Comparison of ENCODE assay signal across 11 mouse cellular contexts in the genomic region with DNA sequence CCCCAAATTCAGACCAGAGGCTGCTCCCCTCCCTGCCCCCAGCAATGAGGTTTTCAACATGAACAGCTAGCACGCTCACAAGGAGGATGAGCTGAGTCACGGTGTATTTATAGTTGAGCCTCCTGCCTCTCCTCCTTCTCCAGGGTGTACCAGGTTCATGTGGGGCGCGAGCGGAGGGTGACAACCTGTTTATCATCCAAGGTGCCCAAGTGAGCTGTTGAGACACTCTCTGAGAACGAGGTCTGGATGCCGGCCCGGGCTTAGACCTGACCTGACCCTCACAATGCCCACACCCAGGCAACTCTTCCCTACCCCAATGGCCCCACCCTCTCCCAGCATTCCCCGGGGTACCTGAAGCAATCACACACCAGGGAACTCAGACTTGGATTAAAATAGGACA. TPM values are rescaled to one million over a fixed set of nuclear protein-coding genes. Genes with fewer than 3 reads are reported as not detected.
DNase-seq lines count a peak whose midpoint lies in the region; ATAC-seq and TF ChIP-seq lines count a peak whose summit lies in the region.
"Had no signal": no experiment of that assay in that cellular context is flagged by ENCODE, and none has a peak within 500 bp of the region (broad histone marks: within the 10 kb centered on the region; RNA-seq: fewer than 3 reads in every experiment).

No protein-coding gene starts in this region.

- peak overlapping the region; percentile 48 for H3K4me2 ChIP-seq in heart, embryonic 13.5 days
- H3K4me2 ChIP-seq in hindbrain, embryonic 11.5 days (replicated peaks; ENCODE audit: low read depth, low read length), result no peak overlapping the region
- H3K4me2 ChIP-seq in midbrain, embryonic 11.5 days, result no peak overlapping the region
- H3K4me2 ChIP-seq: lung, embryonic 15.5 days had no signal

- 0 out of 2 replicates have a peak overlapping the region, but pooled peaks have one; percentile 26 for H3K27ac ChIP-seq in cortical plate, adult 2 months (ENCODE audit: insufficient read depth, low read length)
- peak overlapping the region; percentile 91 for H3K27ac ChIP-seq in heart, embryonic 13.5 days (replicated peaks)
- H3K27ac ChIP-seq in macrophage, result peak overlapping the region; percentile 51
- no peak overlapping the region for H3K27ac ChIP-seq in hindbrain, embryonic 11.5 days (ENCODE audit: low read depth, low read length)
- no peak overlapping the region for H3K27ac ChIP-seq in midbrain, embryonic 11.5 days (ENCODE audit: low read depth, low read length)
- H3K27ac ChIP-seq: lung, embryonic 15.5 days had no signal

- 0 out of 2 replicates have a peak, but pooled peaks have one; percentile 27 for ATAC-seq in heart, embryonic 13.5 days (ENCODE audit: extremely low read depth, insufficient number of reproducible peaks, low FRiP score, low TSS enrichment)
- ATAC-seq in hindbrain, embryonic 11.5 days (ENCODE audit: low FRiP score), result no peak
- ATAC-seq in midbrain, embryonic 11.5 days (ENCODE audit: low FRiP score), result no peak

- H3K4me1 ChIP-seq in cortical plate, adult 2 months (ENCODE audit: control insufficient read depth, insufficient read depth, low read length), result no peaks in the 10 kb centered on the region
- H3K4me1 ChIP-seq in heart, embryonic 13.5 days, result peaks cover 53% of the 10 kb centered on the region
- no peaks in the 10 kb centered on the region for H3K4me1 ChIP-seq in hindbrain, embryonic 11.5 days (replicated peaks; ENCODE audit: control insufficient read depth, insufficient read depth, low read length)
- no peaks in the 10 kb centered on the region for H3K4me1 ChIP-seq in midbrain, embryonic 11.5 days (ENCODE audit: control insufficient read depth, insufficient read depth, low read length)
- H3K4me1 ChIP-seq: lung, embryonic 15.5 days had no signal

- no peak for TF ChIP-seq CTCF in cortical plate, adult 2 months (IDR thresholded peaks at IDR 0.05; ENCODE audit: extremely low read depth, insufficient read depth, low read length)

- peak overlapping the region; percentile 54 for H3K9ac ChIP-seq in heart, embryonic 13.5 days
- no peak overlapping the region for H3K9ac ChIP-seq in hindbrain, embryonic 11.5 days (ENCODE audit: low read depth, low read length)
- no peak overlapping the region for H3K9ac ChIP-seq in midbrain, embryonic 11.5 days (ENCODE audit: low read length)
- H3K9ac ChIP-seq: lung, embryonic 15.5 days had no signal

- no peaks in the 10 kb centered on the region for H3K36me3 ChIP-seq in heart, embryonic 13.5 days
- H3K36me3 ChIP-seq in macrophage (ENCODE audit: inconsistent target), result no peaks in the 10 kb centered on the region
- no peaks in the 10 kb centered on the region for H3K36me3 ChIP-seq in hindbrain, embryonic 11.5 days (ENCODE audit: control insufficient read depth, insufficient read depth, low read length)
- H3K36me3 ChIP-seq in midbrain, embryonic 11.5 days (ENCODE audit: control insufficient read depth, insufficient read depth, low read length), result no peaks in the 10 kb centered on the region
- H3K36me3 ChIP-seq: lung, embryonic 15.5 days had no signal

- TF ChIP-seq POLR2A in cortical plate, adult 2 months (IDR thresholded peaks at IDR 0.05; ENCODE audit: extremely low read depth, insufficient read depth, low read length), result no peak

- H3K27me3 ChIP-seq in heart, embryonic 13.5 days (replicated peaks), result no peaks in the 10 kb centered on the region
- H3K27me3 ChIP-seq in hindbrain, embryonic 11.5 days (ENCODE audit: control insufficient read depth, insufficient read depth, low read length), result no peaks in the 10 kb centered on the region
- no peaks in the 10 kb centered on the region for H3K27me3 ChIP-seq in midbrain, embryonic 11.5 days (ENCODE audit: control insufficient read depth, insufficient read depth, low read length)
- H3K27me3 ChIP-seq: lung, embryonic 15.5 days had no signal

- no peaks in the 10 kb centered on the region for H3K79me2 ChIP-seq in macrophage (ENCODE audit: inconsistent target)

- no peak overlapping the region for H3K4me3 ChIP-seq in cortical plate, adult 2 months (ENCODE audit: insufficient read depth, low read length)
- H3K4me3 ChIP-seq in heart, embryonic 13.5 days, result 0 out of 2 replicates have a peak overlapping the region, but pooled peaks have one; percentile 2
- H3K4me3 ChIP-seq in macrophage (ENCODE audit: inconsistent target), result peak overlapping the region; percentile 3; the same call in 1 of the 2 replicates
- H3K4me3 ChIP-seq in hindbrain, embryonic 11.5 days (ENCODE audit: low read depth, low read length), result no peak overlapping the region
- H3K4me3 ChIP-seq in midbrain, embryonic 11.5 days (ENCODE audit: low read depth, low read length), result no peak overlapping the region
- H3K4me3 ChIP-seq: lung, embryonic 15.5 days had no signal

- no peaks in the 10 kb centered on the region; the same call in 1 of the 2 replicates for H3K9me3 ChIP-seq in heart, embryonic 13.5 days
- no peaks in the 10 kb centered on the region for H3K9me3 ChIP-seq in hindbrain, embryonic 11.5 days (ENCODE audit: control insufficient read depth, low read length)
- no peaks in the 10 kb centered on the region for H3K9me3 ChIP-seq in midbrain, embryonic 11.5 days (ENCODE audit: control insufficient read depth, low read length)
- H3K9me3 ChIP-seq: lung, embryonic 15.5 days had no signal

- 40% methylated on average over 9 of the region's 9 CpGs for WGBS in heart, embryonic 13.5 days
- WGBS in macrophage (ENCODE audit: missing documents), result 10% methylated on average over 9 of the region's 9 CpGs
- WGBS in hindbrain, embryonic 11.5 days, result 81% methylated on average over 9 of the region's 9 CpGs
- WGBS in midbrain, embryonic 11.5 days, result 82% methylated on average over 9 of the region's 9 CpGs

- DNase-seq in lung, adult 18-20 months, result peak; percentile 45 to 52
- no peak for DNase-seq in lung, postnatal 4 days
- no peak for DNase-seq in cerebellum, adult 9-10 months
- DNase-seq in hindbrain, embryonic 11.5 days (ENCODE audit: low spot score), result no peak
- DNase-seq in midbrain, embryonic 11.5 days (ENCODE audit: low spot score, missing footprints), result no peak
- DNase-seq: kidney, postnatal 10 days; thymus, postnatal 4 days had no signal

RNA-seq across cellular contexts. Expression of gene Pdik1l, which starts 12.6 kb away (rescaled TPM):
- 8.9 and 9.1 TPM in 2 replicates for polyA plus RNA-seq in cortical plate, adult 2 months (2012; rRNA removed)
- polyA plus RNA-seq in heart, embryonic 13.5 days (2015; fragmentation: Nextera tagmentation; extraction: Ambion mirVana), result 13.4 and 13.5 TPM in 2 replicates
- total RNA-seq in macrophage (2018; cell fraction: chromatin; rRNA removed), result 10 to 100 TPM in 17 of 26 experiments, 1 to 10 TPM in 9; 1.8 to 58.6 (median 14.4) TPM
- total RNA-seq in macrophage (2018; cell fraction: cytosol; rRNA removed), result 10 to 100 TPM in 13 of 26 experiments, 1 to 10 TPM in 13; 3.0 to 13.2 (median 9.7) TPM
- 10 to 100 TPM in 13 of 26 experiments, 1 to 10 TPM in 13; 2.6 to 30.8 (median 9.6) TPM for total RNA-seq in macrophage (2018; cell fraction: nucleus; rRNA removed)
- polyA plus RNA-seq in macrophage (2018), result 8.8 to 8.9 TPM (median 8.9 TPM) in 3 replicates
- polyA plus RNA-seq in hindbrain, embryonic 11.5 days (2014; fragmentation: Nextera tagmentation; extraction: Ambion mirVana), result 23.5 and 25.1 TPM in 2 replicates
- 24.5 and 28.8 TPM in 2 replicates for polyA plus RNA-seq in midbrain, embryonic 11.5 days (2014; fragmentation: Nextera tagmentation; extraction: Ambion mirVana)

RNA-seq across cellular contexts. Expression of gene Trim63, which starts 14.6 kb away (rescaled TPM):
- polyA plus RNA-seq in cortical plate, adult 2 months (2012; rRNA removed), result 0.17 and 0.19 TPM in 2 replicates
- polyA plus RNA-seq in heart, embryonic 13.5 days (2015; fragmentation: Nextera tagmentation; extraction: Ambion mirVana), result 108 and 136 TPM in 2 replicates
- not detected for total RNA-seq in macrophage (2018; cell fraction: chromatin; rRNA removed)
- not detected for total RNA-seq in macrophage (2018; cell fraction: cytosol; rRNA removed)
- total RNA-seq in macrophage (2018; cell fraction: nucleus; rRNA removed), result not detected
- not detected in 3 replicates for polyA plus RNA-seq in macrophage (2018)
- polyA plus RNA-seq in hindbrain, embryonic 11.5 days (2014; fragmentation: Nextera tagmentation; extraction: Ambion mirVana), result 0.12 and 0.32 TPM in 2 replicates
- polyA plus RNA-seq in midbrain, embryonic 11.5 days (2014; fragmentation: Nextera tagmentation; extraction: Ambion mirVana), result 0.11 TPM in 1 of 2 replicates, not detected in the other

RNA-seq across cellular contexts. Expression of gene Slc30a2, which starts 42.7 kb away (rescaled TPM):
- 0.02 and 0.06 TPM in 2 replicates for polyA plus RNA-seq in cortical plate, adult 2 months (2012; rRNA removed)
- polyA plus RNA-seq in heart, embryonic 13.5 days (2015; fragmentation: Nextera tagmentation; extraction: Ambion mirVana), result 0.11 and 0.19 TPM in 2 replicates
- total RNA-seq in macrophage (2018; cell fraction: chromatin; rRNA removed), result not detected
- not detected for total RNA-seq in macrophage (2018; cell fraction: cytosol; rRNA removed)
- total RNA-seq in macrophage (2018; cell fraction: nucleus; rRNA removed), result not detected
- polyA plus RNA-seq in macrophage (2018), result not detected in 3 replicates
- not detected in 2 replicates for polyA plus RNA-seq in hindbrain, embryonic 11.5 days (2014; fragmentation: Nextera tagmentation; extraction: Ambion mirVana)
- polyA plus RNA-seq in midbrain, embryonic 11.5 days (2014; fragmentation: Nextera tagmentation; extraction: Ambion mirVana), result not detected in 2 replicates

RNA-seq across cellular contexts. Expression of gene Grrp1, which starts 46.4 kb away (rescaled TPM):
- 7.7 and 8.5 TPM in 2 replicates for polyA plus RNA-seq in cortical plate, adult 2 months (2012; rRNA removed)
- 4.3 and 5.0 TPM in 2 replicates for polyA plus RNA-seq in heart, embryonic 13.5 days (2015; fragmentation: Nextera tagmentation; extraction: Ambion mirVana)
- total RNA-seq in macrophage (2018; cell fraction: chromatin; rRNA removed), result under 1 TPM in 1 of 26 experiments, not detected in 25; 0.84 TPM
- not detected for total RNA-seq in macrophage (2018; cell fraction: cytosol; rRNA removed)
- total RNA-seq in macrophage (2018; cell fraction: nucleus; rRNA removed), result not detected
- polyA plus RNA-seq in macrophage (2018), result not detected in 3 replicates
- 5.1 and 5.7 TPM in 2 replicates for polyA plus RNA-seq in hindbrain, embryonic 11.5 days (2014; fragmentation: Nextera tagmentation; extraction: Ambion mirVana)
- 4.2 and 5.1 TPM in 2 replicates for polyA plus RNA-seq in midbrain, embryonic 11.5 days (2014; fragmentation: Nextera tagmentation; extraction: Ambion mirVana)

RNA-seq across cellular contexts. Expression of gene Gm30191, which starts 53.6 kb away (rescaled TPM):
- polyA plus RNA-seq in cortical plate, adult 2 months (2012; rRNA removed), result not detected in 2 replicates
- polyA plus RNA-seq in heart, embryonic 13.5 days (2015; fragmentation: Nextera tagmentation; extraction: Ambion mirVana), result not detected in 2 replicates
- total RNA-seq in macrophage (2018; cell fraction: chromatin; rRNA removed), result not detected
- not detected for total RNA-seq in macrophage (2018; cell fraction: cytosol; rRNA removed)
- not detected for total RNA-seq in macrophage (2018; cell fraction: nucleus; rRNA removed)
- not detected in 3 replicates for polyA plus RNA-seq in macrophage (2018)
- 0.42 and 0.56 TPM in 2 replicates for polyA plus RNA-seq in hindbrain, embryonic 11.5 days (2014; fragmentation: Nextera tagmentation; extraction: Ambion mirVana)
- 0.22 TPM in 1 of 2 replicates, not detected in the other for polyA plus RNA-seq in midbrain, embryonic 11.5 days (2014; fragmentation: Nextera tagmentation; extraction: Ambion mirVana)
- polyA plus RNA-seq: lung, embryonic 15.5 days had no signal

Comparison
In these comparisons a context has a peak if more than half of its experiments do, and no peak if none do; other contexts are left out.
1. DNase-seq: peak in lung, adult 18-20 months (2 of 2); none in lung, postnatal 4 days (0 of 2), cerebellum, adult 9-10 months (single experiment), hindbrain, embryonic 11.5 days (single experiment) and midbrain, embryonic 11.5 days (single experiment).
2. H3K27ac ChIP-seq: peak in cortical plate, adult 2 months (single experiment), heart, embryonic 13.5 days (single experiment) and macrophage (single experiment); none in hindbrain, embryonic 11.5 days (single experiment) and midbrain, embryonic 11.5 days (single experiment).
3. H3K4me3 ChIP-seq: peak in heart, embryonic 13.5 days (single experiment) and macrophage (single experiment); none in cortical plate, adult 2 months (single experiment), hindbrain, embryonic 11.5 days (single experiment) and midbrain, embryonic 11.5 days (single experiment).
4. RNA of gene Trim63, which starts 14.6 kb away (polyA plus RNA-seq): 108 to 136 TPM in heart, embryonic 13.5 days; 0.17 to 0.19 TPM in cortical plate, adult 2 months, 0.12 to 0.32 TPM in hindbrain, embryonic 11.5 days, not detected in macrophage and 0.11 TPM in midbrain, embryonic 11.5 days; every median in the first group is over 10 times any median in the second.